Mouse (Mus musculus) lung, adult 10 weeks (tissue): ENCODE results near the gene Rnf41. TPM values are rescaled to one million over a fixed set of nuclear protein-coding genes. Genes with fewer than 3 reads are reported as not detected.

Experiments used
- polyA plus RNA-seq: library from polyadenylated mRNA; stranded (reverse); fragments of 350-450 nt; fragmentation: Illumina TruSeq; extraction: RNeasy Lipid Tissue Mini Kit (QIAGEN cat#74804); gene quantifications from one replicate; pipeline ENCODE4 v1.2.3, GENCODE M21; 2014; ENCODE audit warnings: low read depth, low replicate concordance; ENCODE audit not compliant: insufficient read depth

Rnf41 gene
- polyA plus RNA-seq, result 22.4 TPM

GRCm38 (mm10) chr10:128411211-128412054 lies at the start of gene Rnf41, which contains the start of gene Nabp2:
TSS of gene Rnf41 (plus strand) at chr10:128411657.
TSS of gene Nabp2 (minus strand) at chr10:128411492.

DNA sequence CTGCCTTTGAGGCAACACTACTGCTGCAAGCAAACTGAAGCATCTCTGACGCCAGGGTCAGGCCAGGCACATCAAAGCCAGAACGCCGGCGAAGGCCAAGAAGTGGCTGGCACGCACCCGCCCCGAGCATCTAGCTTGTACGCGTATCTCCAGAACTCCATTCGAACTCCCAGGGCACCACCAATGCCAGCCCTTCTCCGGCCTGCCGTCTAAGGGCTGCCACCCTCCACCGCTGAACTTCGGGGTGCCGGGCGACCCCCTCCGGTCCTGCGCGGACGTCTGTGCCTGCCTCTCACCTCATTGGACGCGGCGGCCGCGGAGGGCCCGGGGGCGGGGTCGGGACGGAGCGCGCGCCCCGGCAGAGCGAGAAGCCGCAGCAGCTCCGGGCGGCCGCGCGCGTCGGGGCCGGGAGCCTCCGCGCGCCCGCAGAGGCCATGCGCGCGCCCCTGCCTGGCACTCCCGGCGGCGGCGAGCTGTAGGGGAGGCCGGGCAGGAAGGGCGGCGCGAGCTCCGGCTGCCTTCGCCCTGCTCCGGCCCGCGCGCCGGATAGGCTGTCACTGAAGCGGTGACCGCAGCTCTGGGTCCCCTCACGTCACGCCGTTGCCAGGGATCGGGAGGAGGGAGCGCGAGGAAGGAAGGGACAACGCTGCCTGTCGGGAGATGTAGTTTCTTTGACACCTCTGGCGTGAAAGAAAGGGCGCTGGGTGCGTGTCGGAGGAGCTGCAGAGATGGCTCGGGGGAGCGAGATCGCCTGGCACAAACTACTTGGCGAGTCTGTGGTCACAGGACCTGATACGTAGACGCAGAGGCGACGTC lies 42.8 kb upstream of the Rnf41 start, which contains the start of gene Coq10a:
Gene Coq10a, minus strand, starts transcription at position 596 of the 816 bp plus-strand sequence.

GRCm38 (mm10) chr10:128376455-128377211 lies 34.8 kb upstream of the Rnf41 start, which contains the start of gene Ankrd52:
TSS of gene Ankrd52 (plus strand) at chr10:128377115.

DNA sequence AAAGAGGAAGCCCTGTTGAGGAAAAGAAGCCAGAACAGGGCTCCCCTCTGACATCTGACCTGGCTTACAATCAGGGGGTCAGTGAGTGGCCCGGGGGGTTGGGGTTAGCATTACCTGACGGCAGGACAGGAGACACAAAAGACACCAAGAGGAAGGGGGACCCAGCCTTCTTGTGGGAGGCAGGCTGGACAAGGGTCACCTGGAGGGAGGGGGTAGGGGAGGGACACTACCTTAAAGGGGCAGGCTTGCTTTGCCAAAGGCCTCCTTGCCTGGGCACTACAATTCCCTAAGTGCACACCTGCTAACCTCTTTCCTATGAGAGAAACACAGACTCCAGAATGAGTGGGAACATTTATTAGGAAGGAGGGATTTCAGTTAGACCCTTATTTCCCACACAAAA lies 10.4 kb upstream of the Rnf41 start, which contains the start of gene Slc39a5:
Gene Slc39a5, minus strand, starts transcription at position 174 of the 400 bp plus-strand sequence.

GRCm38 (mm10) chr10:128458719-128459408 lies 47.4 kb downstream of the Rnf41 start, which contains the start of gene Smarcc2:
TSS of gene Smarcc2 (plus strand) at chr10:128459248.

Other genes starting within 250 kb of the Rnf41 start
- gene Rbms2, start 231.4 kb upstream of the Rnf41 start, polyA plus RNA-seq, result 47.3 TPM
- gene Gls2, start 217.2 kb upstream of the Rnf41 start, polyA plus RNA-seq, result 0.59 TPM
- 8.9 TPM for gene Spryd4, start 199.8 kb upstream of the Rnf41 start, polyA plus RNA-seq
- not detected for gene Mip, start 185.8 kb upstream of the Rnf41 start, polyA plus RNA-seq
- gene Timeless, start 179.6 kb upstream of the Rnf41 start, polyA plus RNA-seq, result 10.7 TPM
- not detected for gene Apon, start 157.6 kb upstream of the Rnf41 start, polyA plus RNA-seq
- 0.19 TPM for gene Apof, start 143.0 kb upstream of the Rnf41 start, polyA plus RNA-seq
- 11.8 TPM for gene Stat2, start 141.1 kb upstream of the Rnf41 start, polyA plus RNA-seq
- not detected for gene Il23a, start 112.9 kb upstream of the Rnf41 start, polyA plus RNA-seq
- 7.8 TPM for gene Pan2, start 108.3 kb upstream of the Rnf41 start, polyA plus RNA-seq
- 144 TPM for gene Cnpy2, start 89.2 kb upstream of the Rnf41 start, polyA plus RNA-seq
- gene Cs, start 73.9 kb upstream of the Rnf41 start, polyA plus RNA-seq, result 59.3 TPM
- gene Coq10a, start 42.7 kb upstream of the Rnf41 start, polyA plus RNA-seq, result 24.4 TPM
- gene Ankrd52, start 34.5 kb upstream of the Rnf41 start, polyA plus RNA-seq, result 3.1 TPM
- gene Slc39a5, start 10.4 kb upstream of the Rnf41 start, polyA plus RNA-seq, result not detected
- gene Nabp2, start 165 bp upstream of the Rnf41 start, polyA plus RNA-seq, result 47.4 TPM
- 27.3 TPM for gene Smarcc2, start 47.6 kb downstream of the Rnf41 start, polyA plus RNA-seq
- gene Myl6, start 82.5 kb downstream of the Rnf41 start, polyA plus RNA-seq, result 2,837 TPM
- 1.4 TPM for gene Myl6b, start 87.0 kb downstream of the Rnf41 start, polyA plus RNA-seq
- gene Esyt1, start 114.2 kb downstream of the Rnf41 start, polyA plus RNA-seq, result 39.2 TPM
- 9.3 TPM for gene Zc3h10, start 136.1 kb downstream of the Rnf41 start, polyA plus RNA-seq
- gene Rpl41, start 137.6 kb downstream of the Rnf41 start, polyA plus RNA-seq, result 3,755 TPM
- gene Pa2g4, start 154.3 kb downstream of the Rnf41 start, polyA plus RNA-seq, result 45.1 TPM
- 8.0 TPM for gene Erbb3, start 178.0 kb downstream of the Rnf41 start, polyA plus RNA-seq
- 720 TPM for gene Rps26, start 215.1 kb downstream of the Rnf41 start, polyA plus RNA-seq
- gene Ikzf4, start 234.3 kb downstream of the Rnf41 start, polyA plus RNA-seq, result 0.86 TPM